Mouse (Mus musculus) liver, embryonic 14.5 days (tissue): Measurements from ENCODE around the gene Nelfb.

Source experiments
- CTCF ChIP-seq: IDR thresholded peaks from 2 replicates; pipeline ENCODE4 v1.5.1; 2016; ENCODE audit warnings: antibody characterized with exemption, low read depth, control low read depth
- EP300 ChIP-seq: IDR thresholded peaks from 2 replicates; pipeline ENCODE4 v1.6.1; 2016; ENCODE audit warnings: antibody characterized with exemption, low read depth

- no peak for TF ChIP-seq CTCF
- no peak for TF ChIP-seq EP300
Measured at GRCm38 (mm10) chr2:25171101-25171768, 40.1 kb downstream of the Nelfb start.
